Mouse (Mus musculus) G1E-ER4 (cell line): ENCODE measurements around the gene Armcx3. TPM values are rescaled to one million over a fixed set of nuclear protein-coding genes. Genes with fewer than 3 reads are reported as not detected.

Experiments used
- GATA1 ChIP-seq: IDR thresholded peaks from one replicate; pipeline ENCODE4 v1.8.0; 2012; ENCODE audit warnings: low read length, inconsistent platforms
- polyA plus RNA-seq: library from polyadenylated mRNA; stranded (reverse); fragments of >175 nt; gene quantifications from 2 replicates; pipeline ENCODE4 v1.2.3, GENCODE M21; 2012

Armcx3 gene
- polyA plus RNA-seq, 1 experiment, result not detected

GRCm38 (mm10) chrX:134808755-134809224 is 52.4 kb downstream of the Armcx3 start, which contains the start of gene Armcx2:
TSS of gene Armcx2 (minus strand) at chrX:134809221.
- TF ChIP-seq GATA1, result no peak

Other genes starting within 250 kb of the Armcx3 start
- 3.5 and 4.1 TPM in 2 replicates for gene Timm8a1, start 214.7 kb upstream of the Armcx3 start, polyA plus RNA-seq
- 5.7 and 10.5 TPM in 2 replicates for gene Btk, start 173.0 kb upstream of the Armcx3 start, polyA plus RNA-seq
- 46.4 and 69.5 TPM in 2 replicates for gene Rpl36a, start 170.9 kb upstream of the Armcx3 start, polyA plus RNA-seq
- 0.21 and 0.23 TPM in 2 replicates for gene Gla, start 155.5 kb upstream of the Armcx3 start, polyA plus RNA-seq
- gene Hnrnph2, start 155.4 kb upstream of the Armcx3 start, polyA plus RNA-seq, result 11.2 and 18.8 TPM in 2 replicates
- 1.0 and 1.1 TPM in 2 replicates for gene Armcx4, start 70.1 kb upstream of the Armcx3 start, polyA plus RNA-seq
- 4.3 and 6.0 TPM in 2 replicates for gene Armcx1, start 38.6 kb upstream of the Armcx3 start, polyA plus RNA-seq
- gene Armcx6, start 5.2 kb upstream of the Armcx3 start, polyA plus RNA-seq, result not detected in 2 replicates
- gene Armcx2, start 52.6 kb downstream of the Armcx3 start, polyA plus RNA-seq, result 7.1 and 18.4 TPM in 2 replicates
- not detected in 2 replicates for gene Nxf2, start 208.2 kb downstream of the Armcx3 start, polyA plus RNA-seq